Mouse (Mus musculus): ENCODE data around the gene Ppp4r1. TPM values are rescaled to one million over a fixed set of nuclear protein-coding genes. Genes with fewer than 3 reads are reported as not detected.

The Ppp4r1 gene
- total RNA-seq, 2 experiments from 2014 or later, result 41.5 to 45.5 TPM

DNA sequence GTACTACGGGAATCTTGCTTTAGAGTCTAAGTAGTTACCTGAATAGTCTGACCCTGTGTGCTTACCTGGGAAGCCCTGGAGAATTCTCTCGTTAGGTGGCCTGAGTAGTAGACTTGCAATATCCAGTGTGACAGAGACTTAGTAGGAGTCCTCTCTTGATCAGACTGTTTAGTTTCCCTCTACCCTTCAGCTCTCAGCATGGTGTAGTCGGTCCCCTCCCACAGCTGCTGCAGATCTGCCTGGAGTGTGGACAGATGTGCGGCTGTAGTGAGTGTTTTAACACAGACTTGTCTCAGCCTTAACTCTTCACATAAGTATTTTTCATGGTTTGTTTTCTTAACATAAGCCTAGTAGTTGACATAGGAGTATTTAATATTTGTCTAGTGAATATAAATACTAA is 19.7 kb downstream of the Ppp4r1 start:
- DNase-seq, result no peak

DNA sequence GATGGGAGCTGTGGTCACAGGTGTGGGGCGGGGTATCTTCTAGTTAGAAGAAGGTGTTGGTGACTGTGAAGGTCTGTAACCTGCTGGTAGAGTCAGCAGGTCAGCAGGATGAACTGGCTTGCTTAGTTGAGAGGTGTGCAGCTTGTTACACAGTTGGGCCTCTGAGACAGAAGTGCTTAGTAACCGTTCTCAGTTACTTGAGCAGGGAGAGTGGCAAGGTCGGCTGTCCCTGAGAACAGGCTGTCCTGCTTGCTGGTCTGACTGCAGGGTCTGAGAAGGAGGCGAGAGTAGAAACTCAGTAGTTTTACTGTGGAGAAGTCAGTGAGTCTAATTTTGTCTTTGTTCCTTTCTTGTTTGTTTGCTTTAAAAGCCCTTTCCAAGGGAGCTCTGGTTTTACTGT is 23.6 kb downstream of the Ppp4r1 start:
- DNase-seq, result no peak

DNA sequence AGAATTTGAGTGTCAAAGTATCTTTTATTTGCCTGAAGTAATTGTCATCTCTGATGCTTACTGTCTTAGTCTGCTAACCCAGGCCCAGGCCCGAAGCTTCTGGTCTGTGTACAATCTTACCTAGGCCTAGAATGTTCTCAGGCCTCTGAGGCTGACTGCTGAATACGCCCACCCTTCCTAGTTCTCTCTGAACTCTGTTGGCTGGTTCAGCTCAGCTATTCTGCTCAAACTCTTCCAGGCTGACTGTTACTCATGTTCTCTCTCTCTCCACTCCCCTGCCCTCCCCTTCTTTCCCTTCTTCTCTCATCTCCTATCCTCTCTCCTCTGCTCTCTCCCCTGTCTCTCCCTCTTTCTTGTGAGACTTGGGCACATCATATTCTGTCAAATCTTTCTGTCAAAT is 24.0 kb downstream of the Ppp4r1 start:
- no peak for DNase-seq

DNA sequence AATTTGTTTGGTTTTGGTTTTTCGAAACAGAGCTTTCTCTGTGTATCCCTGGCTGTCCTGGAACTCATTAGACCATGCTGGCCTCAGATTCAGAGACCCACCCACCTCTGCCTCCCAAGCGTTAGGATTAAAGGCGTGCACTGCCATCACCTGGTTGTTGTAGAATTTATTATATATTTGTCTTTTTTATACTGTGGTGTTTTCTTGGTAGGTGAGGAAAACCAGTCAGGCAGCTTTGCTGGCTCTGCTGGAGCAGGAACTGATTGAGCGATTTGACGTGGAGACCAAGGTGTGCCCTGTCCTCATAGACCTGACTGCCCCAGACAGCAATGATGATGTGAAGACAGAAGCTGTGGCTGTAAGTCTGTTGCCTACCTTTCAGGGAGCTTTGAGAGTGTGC is 28.7 kb downstream of the Ppp4r1 start:
- no peak for DNase-seq

DNA sequence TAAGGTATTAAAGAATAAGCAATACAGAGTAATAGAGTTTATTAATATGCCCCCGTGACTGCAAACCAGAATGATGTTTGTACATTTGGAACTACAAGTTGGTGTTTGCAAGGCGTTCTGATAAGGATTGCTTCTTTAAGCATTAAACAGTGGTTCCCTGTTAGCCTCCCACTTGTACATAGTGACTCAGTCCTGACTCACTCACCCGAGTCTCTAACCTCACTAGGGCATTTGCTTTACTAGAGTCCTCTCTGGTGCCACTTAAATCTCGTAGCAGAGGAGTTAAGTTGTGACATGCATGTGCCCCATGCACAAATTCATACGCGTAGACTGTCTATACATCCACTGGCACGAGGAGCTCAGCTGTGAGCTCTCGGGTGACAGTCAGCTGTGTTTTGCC is 31.4 kb downstream of the Ppp4r1 start:
- DNase-seq, result no peak

DNA sequence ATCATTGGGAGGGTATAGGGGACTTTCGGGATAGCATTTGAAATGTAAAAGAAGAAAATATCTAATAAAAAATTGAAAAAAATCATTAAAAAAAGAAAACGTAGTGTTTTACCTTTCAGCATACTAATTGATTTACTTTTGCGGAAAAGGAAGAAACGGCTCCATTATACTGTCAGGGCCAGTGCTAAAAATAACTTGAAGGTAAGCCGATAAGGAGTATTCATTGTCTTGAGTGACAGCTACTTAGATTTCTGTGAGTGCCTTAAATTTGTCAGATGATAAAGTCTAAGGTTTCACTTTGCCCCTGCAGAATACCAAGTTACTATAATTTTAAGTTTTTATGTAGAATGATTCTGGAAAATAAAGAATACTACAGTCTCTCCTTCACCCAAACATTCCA is 37.8 kb downstream of the Ppp4r1 start:
- DNase-seq, result no peak

DNA sequence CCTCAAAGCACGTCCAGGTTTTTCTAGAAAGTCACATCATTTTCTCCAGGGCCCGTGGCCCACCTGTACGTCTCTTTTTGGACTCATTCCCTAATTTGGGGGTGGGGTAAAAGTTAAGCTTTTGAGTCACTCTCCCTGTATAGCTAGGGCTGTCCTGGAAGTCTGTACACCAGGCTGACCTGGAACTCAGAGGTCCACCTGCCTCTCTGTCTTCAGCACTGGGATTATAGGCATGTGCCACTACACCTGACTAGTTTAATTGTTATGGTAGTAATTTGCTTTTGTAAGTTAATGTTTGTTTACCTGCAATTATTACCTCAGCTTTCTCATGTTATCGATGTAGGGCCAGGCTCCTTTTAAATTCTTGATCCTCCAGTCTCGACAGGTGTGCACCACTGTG is 40.0 kb downstream of the Ppp4r1 start:
- DNase-seq, result no peak

DNA sequence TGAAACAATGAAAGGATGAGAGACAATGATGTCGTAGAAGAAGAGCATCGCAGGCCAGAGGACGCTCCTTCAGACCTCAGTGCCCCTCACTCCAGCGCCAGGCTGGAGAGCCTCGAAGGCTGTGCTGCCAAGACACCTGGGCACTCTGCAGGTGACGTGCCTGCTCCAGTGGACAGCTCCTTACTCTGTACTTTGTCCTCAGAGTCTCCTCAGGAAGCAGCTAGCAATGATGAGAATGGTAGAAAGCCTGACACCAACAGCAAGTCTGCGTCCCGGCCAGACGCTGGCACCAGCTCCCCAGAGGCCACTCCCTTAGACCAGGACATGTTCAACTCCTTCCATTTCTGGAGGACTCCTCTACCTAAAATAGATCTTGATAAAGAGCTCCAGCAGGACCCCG is 41.9 kb downstream of the Ppp4r1 start:
- DNase-seq, result no peak

DNA sequence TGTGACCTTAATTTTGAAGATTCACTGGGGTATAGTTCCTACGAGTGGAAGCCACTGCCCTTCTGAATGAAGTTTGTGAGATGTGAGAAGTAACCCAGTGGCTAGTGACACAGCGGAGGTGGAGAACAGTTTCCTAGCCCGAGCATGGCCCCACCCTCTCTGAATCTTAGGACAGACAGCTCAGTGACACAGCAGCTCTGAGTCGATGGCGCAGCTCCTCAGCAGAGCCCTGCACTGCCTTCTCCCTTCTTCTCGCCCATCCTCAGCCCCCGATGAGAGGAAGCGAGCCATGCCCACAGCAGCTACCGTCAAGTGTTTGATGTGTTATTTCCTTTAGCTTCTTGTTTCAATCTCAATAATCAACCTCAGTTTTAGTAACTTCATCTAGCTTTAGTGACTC is 43.9 kb downstream of the Ppp4r1 start:
- DNase-seq, result no peak

DNA sequence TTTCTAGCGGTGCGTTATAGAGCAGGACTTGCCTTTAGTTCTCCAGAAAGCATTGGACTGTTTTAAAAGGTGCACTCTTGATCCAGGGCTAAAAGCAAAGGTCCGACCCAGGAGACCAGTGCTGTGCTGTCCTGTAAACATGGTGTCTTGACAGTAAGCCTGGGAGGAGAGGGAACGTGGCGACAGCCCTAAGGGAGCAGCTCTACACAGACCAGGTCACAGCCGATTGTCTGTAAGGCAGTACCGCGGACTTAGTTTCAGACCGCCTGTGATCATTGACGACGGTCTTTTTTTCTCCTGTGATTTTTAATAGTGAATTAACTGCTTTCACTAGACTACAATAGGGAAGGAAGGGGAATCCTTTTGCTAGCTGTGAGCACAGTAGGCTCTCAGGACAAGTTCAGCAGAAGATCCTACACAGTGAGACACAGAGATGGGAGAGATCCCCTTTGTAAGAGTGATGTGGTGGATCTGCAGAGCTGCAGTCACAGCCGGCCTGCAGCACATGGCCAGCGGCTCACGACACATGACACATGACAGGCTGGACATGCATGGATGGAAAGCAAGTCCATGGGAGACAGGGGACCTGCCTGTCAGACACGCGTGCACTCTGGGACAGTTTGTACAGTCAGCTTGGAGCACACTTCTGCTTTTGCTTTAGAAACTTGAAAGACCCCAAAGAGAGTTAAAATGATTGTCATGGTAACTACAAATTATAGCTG is 44.9 kb downstream of the Ppp4r1 start:
- no peak for DNase-seq

DNA sequence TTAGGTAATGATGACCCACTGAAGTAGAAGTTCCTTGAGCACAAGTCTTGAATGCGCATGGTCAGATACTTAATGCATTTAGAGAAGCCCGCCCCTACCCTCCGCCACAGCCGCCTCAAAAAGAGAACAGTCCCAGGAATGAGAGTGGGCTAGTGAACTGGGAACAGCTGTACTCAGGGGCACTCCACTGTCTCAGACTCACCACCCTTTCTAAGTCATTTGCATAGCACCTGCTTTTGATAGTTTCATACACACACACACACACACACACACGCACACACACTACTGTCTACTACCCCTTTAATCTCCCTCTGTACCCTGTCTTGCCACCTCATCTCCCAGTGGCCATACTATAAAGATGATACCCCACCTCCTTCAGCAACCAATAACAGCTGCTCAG is 45.5 kb downstream of the Ppp4r1 start:
- DNase-seq, result no peak

DNA sequence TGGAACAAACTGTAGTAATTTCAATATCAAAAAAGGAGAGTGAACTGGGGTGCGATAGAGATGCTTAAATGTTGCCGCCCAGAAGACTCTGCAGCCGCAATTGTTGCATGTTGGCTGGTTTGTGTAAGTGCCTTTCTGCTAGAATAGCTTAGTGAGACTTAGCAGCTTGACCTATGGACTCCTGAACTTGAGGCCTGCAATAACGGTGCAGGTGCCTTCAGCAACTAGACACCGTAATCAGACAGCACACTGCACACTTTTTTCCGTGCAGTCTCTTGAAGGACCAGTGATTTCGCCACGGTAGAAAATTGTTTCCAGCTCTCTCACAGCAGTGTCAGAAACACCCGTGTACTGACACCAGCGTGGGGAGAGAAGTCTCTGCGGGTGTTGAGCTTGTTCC is 46.6 kb downstream of the Ppp4r1 start:
- DNase-seq, result no peak

DNA sequence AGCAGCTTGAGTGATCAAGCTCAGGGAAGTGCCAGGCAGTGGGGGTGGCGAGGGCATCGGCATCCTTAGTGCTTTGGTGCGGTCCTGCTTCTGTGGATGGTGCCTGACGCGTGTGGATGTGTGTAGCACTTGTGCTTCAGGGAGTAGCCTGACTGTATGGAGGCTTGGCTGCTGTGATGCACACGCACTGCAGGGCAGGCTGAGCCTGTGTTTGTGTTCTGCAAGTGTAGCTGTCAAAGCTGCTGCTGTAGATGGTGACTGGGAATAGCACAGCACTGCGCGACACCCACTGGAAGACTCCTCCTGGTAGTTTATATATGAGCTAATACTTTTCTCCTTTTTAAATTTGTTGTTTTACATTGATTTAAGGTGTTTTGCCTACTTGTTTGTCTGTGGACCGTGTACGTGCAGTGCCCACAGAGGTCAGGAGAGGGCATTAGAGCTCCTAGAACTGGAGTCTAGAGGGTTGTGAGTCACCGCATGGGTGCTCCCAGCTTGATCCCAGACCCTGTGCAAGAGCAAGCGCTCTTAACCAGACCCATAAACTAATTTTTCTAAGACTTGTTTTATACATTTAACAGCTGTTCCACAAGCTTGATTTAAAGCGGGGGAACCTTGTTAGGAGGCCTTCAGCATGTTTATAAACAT is 48.0 kb downstream of the Ppp4r1 start:
- peak in 1 of 2 experiments; percentile 31 for DNase-seq

DNA sequence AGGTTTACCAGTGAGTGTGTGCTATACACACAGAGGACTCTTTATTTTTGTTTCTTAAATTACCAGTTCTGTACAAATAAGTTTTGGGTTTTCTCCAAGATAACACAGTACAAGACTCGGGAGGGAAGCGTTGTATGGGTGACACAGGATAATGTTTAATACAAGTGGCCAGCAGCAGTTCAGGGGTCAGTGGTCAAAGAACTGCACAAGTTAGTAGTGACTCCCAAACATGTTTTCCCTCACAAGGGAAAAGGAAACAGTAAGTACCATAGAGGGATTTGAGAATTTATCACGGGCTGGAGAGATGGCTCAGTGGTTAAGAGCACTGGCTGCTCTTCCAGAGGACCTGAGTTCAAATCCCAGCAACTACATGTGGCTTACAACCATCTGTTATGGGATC is 51.5 kb downstream of the Ppp4r1 start:
- no peak for DNase-seq

DNA sequence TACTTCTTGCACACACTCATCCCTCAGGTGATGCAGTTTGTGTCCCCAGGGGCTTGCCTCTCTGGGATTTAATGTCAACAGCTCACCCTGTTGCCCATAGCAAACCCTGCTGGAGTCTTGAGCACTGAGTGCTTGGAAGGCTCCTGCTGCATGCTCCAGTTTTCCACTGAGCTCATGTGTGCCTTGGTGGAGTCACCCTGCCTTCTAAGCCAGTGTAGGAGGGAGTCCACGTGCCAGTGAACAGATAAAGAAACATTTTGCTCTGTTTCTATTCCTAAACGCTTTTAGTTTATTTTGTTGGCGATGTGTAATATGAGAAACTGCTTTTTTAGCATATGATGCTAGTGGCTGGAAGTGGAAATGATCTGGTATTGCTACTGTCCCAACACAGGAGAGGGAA is 54.4 kb downstream of the Ppp4r1 start:
- no peak for DNase-seq

DNA sequence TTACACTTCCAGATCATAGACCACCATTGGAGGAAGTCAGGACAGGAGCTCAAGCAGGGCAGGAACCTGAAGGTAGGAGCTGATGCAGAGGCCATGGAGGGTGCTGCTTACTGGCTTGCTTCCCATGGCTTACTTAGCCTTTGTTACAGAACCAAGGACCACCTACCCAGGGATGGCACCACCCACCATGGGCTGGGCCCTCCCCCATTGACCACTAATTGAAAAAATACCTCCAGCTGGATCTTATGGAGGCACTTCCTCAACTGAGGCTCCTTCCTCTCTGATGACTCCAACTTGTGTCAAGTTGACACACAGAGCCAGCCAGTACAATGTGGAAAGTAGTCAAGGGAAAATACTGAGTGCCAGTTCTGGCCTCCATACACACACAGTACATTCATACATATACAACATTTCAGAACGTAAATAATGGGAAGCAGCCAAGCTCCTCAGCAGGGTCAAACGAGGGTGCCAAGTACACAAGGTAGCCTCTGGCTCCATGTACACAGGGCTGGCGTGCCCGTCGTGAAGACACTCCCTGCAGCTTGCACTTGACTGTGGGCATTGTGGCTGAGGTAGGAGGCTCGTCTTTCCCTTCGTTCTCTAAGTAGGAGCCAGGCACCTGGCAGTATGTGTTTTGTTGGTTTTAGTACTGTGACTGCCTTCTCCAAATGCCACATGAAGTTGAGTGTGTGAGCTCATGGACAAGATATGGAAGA is 57.3 kb downstream of the Ppp4r1 start:
- no peak for DNase-seq

DNA sequence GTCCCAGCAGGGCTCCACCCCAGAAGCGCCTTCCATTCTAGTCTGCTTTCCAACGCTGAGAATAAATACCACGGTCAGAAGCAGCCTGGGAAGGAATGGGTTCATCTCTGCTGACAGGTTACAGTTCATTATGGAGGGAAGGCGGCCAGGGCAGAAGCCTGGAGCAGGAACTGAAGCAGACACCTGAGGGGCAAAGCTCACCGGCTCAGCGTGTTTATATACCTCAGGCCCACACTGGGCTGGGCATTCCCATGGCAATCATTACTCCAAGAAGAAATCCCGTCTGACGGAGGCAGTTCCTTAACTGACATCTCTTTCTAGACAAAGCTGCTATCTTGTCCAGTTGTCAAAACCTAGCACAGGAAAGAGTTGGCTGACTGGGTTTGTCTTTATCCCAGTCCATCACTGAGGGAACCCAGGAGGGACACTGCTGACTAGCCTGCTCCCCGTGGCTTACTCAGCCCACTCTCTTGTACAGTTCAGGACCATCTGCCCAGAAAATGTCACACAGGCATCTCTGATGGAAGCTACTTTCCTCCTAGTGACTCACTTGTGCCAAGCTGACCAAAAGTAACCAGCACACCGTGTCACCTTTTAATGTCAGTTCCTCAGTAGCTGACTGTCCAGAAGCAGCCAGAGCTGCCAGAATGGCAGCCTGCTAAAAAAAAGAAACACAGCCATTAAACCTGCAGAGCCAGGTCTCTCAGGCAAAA is 60.5 kb downstream of the Ppp4r1 start:
- DNase-seq, result no peak

DNA sequence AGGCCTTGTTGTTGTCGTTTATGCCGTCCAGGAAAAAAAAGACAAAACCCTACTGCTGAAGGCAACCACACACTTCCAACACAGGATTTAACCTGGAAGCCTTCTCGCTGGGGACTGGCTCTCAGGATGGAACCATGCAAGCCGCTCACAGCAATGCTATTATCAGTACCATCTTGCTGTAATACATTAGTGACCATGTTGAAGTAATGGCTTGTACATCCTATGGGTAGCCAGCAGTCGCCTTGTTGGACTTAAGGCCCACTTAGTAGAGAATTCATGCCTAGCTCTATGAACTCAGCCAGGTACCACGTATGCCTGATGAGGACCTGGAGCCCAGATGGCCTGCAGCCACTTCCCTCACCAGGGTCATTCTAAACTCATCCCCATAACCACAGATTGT is 63.0 kb downstream of the Ppp4r1 start:
- no peak for DNase-seq

DNA sequence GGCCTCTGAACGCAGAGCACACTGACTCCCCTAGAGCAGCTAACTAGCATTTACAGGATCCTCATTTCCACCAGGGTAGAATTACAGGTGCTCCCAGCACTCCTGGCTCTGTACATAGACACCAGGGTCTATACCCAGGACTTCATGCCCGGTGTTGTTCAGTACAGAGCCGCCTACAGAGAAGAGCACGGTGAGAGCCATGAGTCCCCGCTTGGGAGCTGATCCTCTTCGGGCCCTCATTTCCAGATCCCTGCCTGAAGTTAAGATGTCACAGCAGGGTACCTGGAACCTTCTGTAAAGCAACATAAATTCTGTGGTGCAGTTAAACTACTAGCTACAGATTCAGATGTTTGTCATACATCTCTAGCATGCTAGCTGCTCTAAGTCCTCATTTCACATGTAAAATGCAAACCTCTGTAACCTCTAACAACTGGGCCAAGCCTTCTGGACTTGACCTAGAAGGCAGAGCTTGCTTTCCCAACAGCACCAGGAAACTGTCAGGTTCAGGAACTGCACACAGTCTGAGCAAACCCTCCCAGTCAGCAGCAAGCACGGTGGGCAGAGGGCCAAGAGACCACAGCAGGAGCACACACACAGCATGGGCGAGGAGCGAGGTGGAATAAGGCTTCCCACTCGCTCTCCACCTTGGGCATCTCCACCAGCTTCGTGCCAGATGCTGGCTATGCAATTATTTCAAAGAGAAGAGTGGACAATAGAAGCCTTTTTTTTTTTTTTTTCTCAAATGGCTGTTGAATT is 65.5 kb downstream of the Ppp4r1 start:
- DNase-seq, result no peak

DNA sequence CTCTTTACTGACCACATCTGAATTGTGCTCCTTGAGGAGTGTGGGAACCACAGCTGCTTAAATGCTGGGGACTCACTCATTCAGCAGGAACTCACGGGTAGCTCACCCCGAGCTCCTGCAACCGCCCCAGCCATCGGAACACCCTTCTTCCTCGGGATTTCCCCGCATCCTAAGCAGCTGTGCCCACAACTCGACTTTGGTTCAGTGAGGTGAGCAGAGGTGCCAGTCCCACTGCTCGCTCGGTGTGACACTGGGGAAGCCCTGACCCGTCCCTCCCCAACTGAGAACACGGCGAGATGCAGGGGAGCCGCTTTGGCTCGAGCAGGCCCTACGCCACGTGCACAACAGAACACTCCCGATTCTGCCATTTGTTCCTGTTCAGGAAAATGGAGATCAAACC is 68.1 kb downstream of the Ppp4r1 start:
- no peak for DNase-seq

DNA sequence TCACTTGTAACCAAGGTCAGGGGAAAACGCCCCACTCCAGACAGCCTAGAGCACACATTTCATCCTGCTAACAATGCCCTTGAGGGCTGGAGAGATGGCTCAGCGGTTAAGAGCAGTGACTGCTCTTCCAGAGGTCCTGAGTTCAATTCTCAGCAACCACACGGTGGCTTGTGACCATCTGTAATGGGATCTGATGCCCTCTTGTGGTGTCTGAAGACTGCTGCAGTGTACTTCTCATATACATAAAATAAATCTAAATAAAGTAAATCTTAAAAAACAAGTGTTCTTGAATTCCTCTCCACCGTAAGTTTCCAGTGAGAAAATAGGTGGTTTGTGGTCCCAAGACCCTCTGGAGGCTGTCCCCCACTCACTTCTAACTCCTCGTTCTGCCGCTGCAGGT is 69.4 kb downstream of the Ppp4r1 start:
- DNase-seq, result no peak

DNA sequence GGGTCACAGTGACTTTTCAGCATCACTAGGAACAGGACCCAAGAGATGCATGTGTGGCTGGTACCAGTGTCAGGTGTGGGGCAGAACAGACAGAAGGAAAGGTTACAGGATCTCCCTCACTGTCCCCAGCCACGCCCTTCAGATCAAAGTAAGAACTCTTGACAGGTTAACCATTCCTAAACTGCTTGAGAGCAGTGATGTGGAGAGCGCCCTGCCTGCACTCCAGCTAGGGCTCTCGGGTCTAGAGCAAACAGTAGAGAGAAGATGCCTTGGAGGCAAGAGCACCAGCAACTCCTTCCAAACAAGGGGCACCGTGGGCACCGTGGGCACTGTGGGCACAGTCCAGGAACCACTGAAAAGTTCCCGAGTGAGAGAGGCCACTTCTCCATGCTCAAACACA is 71.0 kb downstream of the Ppp4r1 start:
- no peak for DNase-seq

Measured in heart, adult 18-20 months (tissue).